9 mouse cellular contexts compared by ENCODE assay signal in genomic region chr11:72024193-72024781, GRCm38 (mm10). TPM values are rescaled to one million over a fixed set of nuclear protein-coding genes. Genes with fewer than 3 reads are reported as not detected.
DNase-seq lines count a peak whose midpoint lies in the region; ATAC-seq and TF ChIP-seq lines count a peak whose summit lies in the region.
"Had no signal": no experiment of that assay in that cellular context is flagged by ENCODE, and none has a peak within 500 bp of the region (broad histone marks: within the 10 kb centered on the region; RNA-seq: fewer than 3 reads in every experiment).

No protein-coding gene starts in this region.

- ATAC-seq in forebrain, embryonic 15.5 days (replicated peaks) = peak; percentile 47; the same call in 1 of the 2 replicates
- no peak for ATAC-seq in midbrain, postnatal 0 days (ENCODE audit: low FRiP score)

- no peak overlapping the region for H3K9ac ChIP-seq in forebrain, embryonic 15.5 days (replicated peaks)
- no peak overlapping the region for H3K9ac ChIP-seq in midbrain, postnatal 0 days (replicated peaks; ENCODE audit: low read length, poor library complexity, severe bottlenecking)
- H3K9ac ChIP-seq: lung, embryonic 15.5 days had no signal

- no peak overlapping the region for H3K4me3 ChIP-seq in forebrain, embryonic 15.5 days
- H3K4me3 ChIP-seq in limb, embryonic 10.5 days = no peak overlapping the region
- H3K4me3 ChIP-seq in midbrain, postnatal 0 days (ENCODE audit: low read depth, low read length) = no peak overlapping the region
- no peak overlapping the region for H3K4me3 ChIP-seq in testis, adult 2 months (ENCODE audit: control insufficient read depth, low read depth, low read length)
- H3K4me3 ChIP-seq: lung, embryonic 15.5 days had no signal

- H3K36me3 ChIP-seq in forebrain, embryonic 15.5 days = no peaks in the 10 kb centered on the region
- no peaks in the 10 kb centered on the region for H3K36me3 ChIP-seq in limb, embryonic 10.5 days
- no peaks in the 10 kb centered on the region for H3K36me3 ChIP-seq in midbrain, postnatal 0 days (ENCODE audit: insufficient read depth, low read length)
- no peaks in the 10 kb centered on the region for H3K36me3 ChIP-seq in testis, adult 2 months (ENCODE audit: control insufficient read depth, insufficient read depth, low read length)
- H3K36me3 ChIP-seq: lung, embryonic 15.5 days had no signal

- DNase-seq in urinary bladder, postnatal 25 days (ENCODE audit: low spot score) = peak; percentile 60
- no peak for DNase-seq in urinary bladder, postnatal 4 days (ENCODE audit: low spot score in 2 of 2)
- DNase-seq in c-Kit-positive CD71-positive TER-119-positive erythroid progenitor cells, embryonic 14.5 days (ENCODE audit: low spot score) = peak; percentile 33
- DNase-seq in hindlimb bud, embryonic 11.5 days (ENCODE audit: extremely low spot score, low read depth, low spot score) = peak; percentile 41
- DNase-seq in limb, embryonic 10.5 days (ENCODE audit: low spot score) = peak; percentile 63
- DNase-seq in midbrain, postnatal 0 days (ENCODE audit: low spot score) = peak; percentile 78

- TF ChIP-seq POLR2A in testis, adult 2 months (IDR thresholded peaks at IDR 0.05; ENCODE audit: control insufficient read depth, low read depth, low read length) = no peak; the same call in 1 of the 2 replicates

- no peak overlapping the region for H3K4me2 ChIP-seq in forebrain, embryonic 15.5 days (replicated peaks)
- H3K4me2 ChIP-seq in midbrain, postnatal 0 days (ENCODE audit: low read depth, low read length, poor library complexity, severe bottlenecking) = no peak overlapping the region
- H3K4me2 ChIP-seq: lung, embryonic 15.5 days had no signal

- H3K9me3 ChIP-seq in forebrain, embryonic 15.5 days = no peaks in the 10 kb centered on the region
- no peaks in the 10 kb centered on the region for H3K9me3 ChIP-seq in limb, embryonic 10.5 days (replicated peaks)
- no peaks in the 10 kb centered on the region for H3K9me3 ChIP-seq in midbrain, postnatal 0 days (ENCODE audit: low read length)
- H3K9me3 ChIP-seq: lung, embryonic 15.5 days had no signal

- WGBS in forebrain, embryonic 15.5 days = 18% methylated on average over 5 of the region's 5 CpGs
- 32% methylated on average over 5 of the region's 5 CpGs for WGBS in limb, embryonic 10.5 days
- whole genome bisulfite sequencing in midbrain, postnatal 0 days = 22% methylated on average over 5 of the region's 5 CpGs

- H3K4me1 ChIP-seq in forebrain, embryonic 15.5 days = peaks cover 13% of the 10 kb centered on the region
- peaks cover 4% of the 10 kb centered on the region for H3K4me1 ChIP-seq in limb, embryonic 10.5 days
- no peaks in the 10 kb centered on the region for H3K4me1 ChIP-seq in midbrain, postnatal 0 days (ENCODE audit: insufficient read depth, low read length)
- H3K4me1 ChIP-seq in testis, adult 2 months (ENCODE audit: control insufficient read depth, insufficient read depth, low read length) = peaks cover 4% of the 10 kb centered on the region; the same call in 1 of the 2 replicates
- H3K4me1 ChIP-seq: lung, embryonic 15.5 days had no signal

- H3K27me3 ChIP-seq in forebrain, embryonic 15.5 days = no peaks in the 10 kb centered on the region
- peaks cover 14% of the 10 kb centered on the region for H3K27me3 ChIP-seq in limb, embryonic 10.5 days (ENCODE audit: low read depth, poor library complexity, severe bottlenecking)
- 0 out of 2 replicates have a peak, but pooled peaks cover 5% of the 10 kb centered on the region for H3K27me3 ChIP-seq in midbrain, postnatal 0 days (ENCODE audit: insufficient read depth, low read length)
- H3K27me3 ChIP-seq in testis, adult 2 months (ENCODE audit: control insufficient read depth, insufficient read depth, low read length) = no peaks in the 10 kb centered on the region

- TF ChIP-seq CTCF in midbrain, postnatal 0 days (IDR thresholded peaks at IDR 0.05) = peak; percentile 93
- TF ChIP-seq CTCF in testis, adult 2 months (IDR thresholded peaks at IDR 0.05; ENCODE audit: control insufficient read depth, insufficient read depth, insufficient replicate concordance, low read depth, low read length) = peak; percentile 32; the same call in 1 of the 2 replicates

- no peak overlapping the region; the same call in 1 of the 2 replicates for H3K27ac ChIP-seq in forebrain, embryonic 15.5 days (replicated peaks)
- H3K27ac ChIP-seq in limb, embryonic 10.5 days = no peak overlapping the region
- H3K27ac ChIP-seq in midbrain, postnatal 0 days (ENCODE audit: low read depth, low read length) = no peak overlapping the region
- H3K27ac ChIP-seq in testis, adult 2 months (ENCODE audit: control insufficient read depth, insufficient read depth, low read depth, low read length) = no peak overlapping the region
- H3K27ac ChIP-seq: lung, embryonic 15.5 days had no signal

RNA-seq across cellular contexts. Expression of gene Aipl1, which starts 13.0 kb away (rescaled TPM):
- polyA plus RNA-seq in forebrain, embryonic 15.5 days (2015; fragmentation: Nextera tagmentation; extraction: Ambion mirVana) = 0.23 and 0.42 TPM in 2 replicates
- polyA plus RNA-seq in limb, embryonic 10.5 days (2016; fragmentation: Nextera tagmentation; extraction: Ambion mirVana) = 0.33 and 0.39 TPM in 2 replicates
- 0.47 and 0.55 TPM in 2 replicates for total RNA-seq in midbrain, postnatal 0 days (2014; rRNA removed)
- polyA plus RNA-seq in midbrain, postnatal 0 days (2015; fragmentation: Nextera tagmentation; extraction: Ambion mirVana) = 0.50 and 0.51 TPM in 2 replicates
- polyA plus RNA-seq in testis, adult 2 months (2012; rRNA removed) = 0.29 and 0.62 TPM in 2 replicates

RNA-seq across cellular contexts. Expression of gene Pimreg, which starts 17.5 kb away (rescaled TPM):
- polyA plus RNA-seq in forebrain, embryonic 15.5 days (2015; fragmentation: Nextera tagmentation; extraction: Ambion mirVana) = 80.9 and 88.0 TPM in 2 replicates
- 192 and 213 TPM in 2 replicates for polyA plus RNA-seq in limb, embryonic 10.5 days (2016; fragmentation: Nextera tagmentation; extraction: Ambion mirVana)
- 10.2 and 10.9 TPM in 2 replicates for total RNA-seq in midbrain, postnatal 0 days (2014; rRNA removed)
- 11.5 and 13.0 TPM in 2 replicates for polyA plus RNA-seq in midbrain, postnatal 0 days (2015; fragmentation: Nextera tagmentation; extraction: Ambion mirVana)
- 0.75 and 0.79 TPM in 2 replicates for polyA plus RNA-seq in testis, adult 2 months (2012; rRNA removed)

Comparison
In these comparisons a context has a peak if more than half of its experiments do, and no peak if none do; other contexts are left out.
1. DNase-seq: peak in urinary bladder, postnatal 25 days (single experiment), c-Kit-positive CD71-positive TER-119-positive erythroid progenitor cells, embryonic 14.5 days (single experiment), hindlimb bud, embryonic 11.5 days (single experiment), limb, embryonic 10.5 days (single experiment) and midbrain, postnatal 0 days (single experiment); none in urinary bladder, postnatal 4 days (0 of 2).